Mouse (Mus musculus): ENCODE measurements around the gene Mdm4. TPM values are rescaled to one million over a fixed set of nuclear protein-coding genes. Genes with fewer than 3 reads are reported as not detected.

The Mdm4 gene
- total RNA-seq, 1 experiment, result 136 TPM

DNA sequence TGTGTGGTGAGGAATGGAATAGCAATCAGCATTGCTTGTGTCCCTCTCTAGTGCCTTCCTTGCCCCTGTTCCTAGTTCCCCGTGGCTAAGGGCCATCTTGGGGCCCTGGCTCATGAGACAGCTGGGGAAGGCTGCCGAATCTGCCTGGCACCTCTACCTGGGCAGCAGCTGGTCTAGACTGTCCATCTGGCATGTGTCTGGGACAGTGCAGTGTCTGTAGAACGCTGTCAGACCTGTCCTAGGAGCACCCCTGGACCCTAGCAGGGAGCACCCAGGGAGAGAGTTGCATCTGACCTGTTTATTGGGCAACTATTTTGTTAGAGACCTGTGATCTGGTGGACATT lies 101.5 kb downstream of the Mdm4 start:
- in situ Hi-C loops (cut with MboI; ENCODE audit: low sequenced_read_pairs in 2 of 2, unreplicated experiment in 2 of 2), result no loop called here
- TF ChIP-seq MAFK (IDR thresholded peaks at IDR 0.05; ENCODE audit: insufficient read depth, low read depth, low read length), result no peak
- no peak for TF ChIP-seq HCFC1 (IDR thresholded peaks at IDR 0.05; ENCODE audit: borderline replicate concordance, insufficient read depth, low read length)
- TF ChIP-seq ZC3H11A (IDR thresholded peaks at IDR 0.05; ENCODE audit: borderline replicate concordance, low read depth, low read length), result no peak
- no peak for TF ChIP-seq CHD2 (IDR thresholded peaks at IDR 0.05; ENCODE audit: low read depth, low read length)
- TF ChIP-seq ZNF384 (IDR thresholded peaks at IDR 0.05; ENCODE audit: low read depth, low read length), result no peak
- DNase-seq (ENCODE audit: low read depth, low spot score), result no peak
- Histone ChIP-seq H3K4me1 (ENCODE audit: control insufficient read depth in 2 of 2, insufficient read depth in 2 of 2, low read length in 2 of 2, poor library complexity in 1 of 2) (peaks cover 0 to 4% of the 10 kb centered on the region in 2 experiments; a peak in 1 of 4 replicates), H3K9ac (ENCODE audit: insufficient read depth, low read depth, low read length, poor library complexity, severe bottlenecking) (no peak overlapping the region), H3K27ac (ENCODE audit: insufficient read depth, low read depth, low read length, poor library complexity, severe bottlenecking) (no peak overlapping the region), H3K36me3 (ENCODE audit: control insufficient read depth, insufficient read depth, low read length, poor library complexity, severe bottlenecking) (no peaks in the 10 kb centered on the region), H3K9me3 (ENCODE audit: control insufficient read depth, insufficient read depth, low read depth, low read length) (no peaks in the 10 kb centered on the region), H3K4me3 (ENCODE audit: insufficient read depth in 1 of 2, low read depth in 1 of 2, low read length in 2 of 2, poor library complexity in 1 of 2, severe bottlenecking in 1 of 2) (no peak overlapping the region)

DNA sequence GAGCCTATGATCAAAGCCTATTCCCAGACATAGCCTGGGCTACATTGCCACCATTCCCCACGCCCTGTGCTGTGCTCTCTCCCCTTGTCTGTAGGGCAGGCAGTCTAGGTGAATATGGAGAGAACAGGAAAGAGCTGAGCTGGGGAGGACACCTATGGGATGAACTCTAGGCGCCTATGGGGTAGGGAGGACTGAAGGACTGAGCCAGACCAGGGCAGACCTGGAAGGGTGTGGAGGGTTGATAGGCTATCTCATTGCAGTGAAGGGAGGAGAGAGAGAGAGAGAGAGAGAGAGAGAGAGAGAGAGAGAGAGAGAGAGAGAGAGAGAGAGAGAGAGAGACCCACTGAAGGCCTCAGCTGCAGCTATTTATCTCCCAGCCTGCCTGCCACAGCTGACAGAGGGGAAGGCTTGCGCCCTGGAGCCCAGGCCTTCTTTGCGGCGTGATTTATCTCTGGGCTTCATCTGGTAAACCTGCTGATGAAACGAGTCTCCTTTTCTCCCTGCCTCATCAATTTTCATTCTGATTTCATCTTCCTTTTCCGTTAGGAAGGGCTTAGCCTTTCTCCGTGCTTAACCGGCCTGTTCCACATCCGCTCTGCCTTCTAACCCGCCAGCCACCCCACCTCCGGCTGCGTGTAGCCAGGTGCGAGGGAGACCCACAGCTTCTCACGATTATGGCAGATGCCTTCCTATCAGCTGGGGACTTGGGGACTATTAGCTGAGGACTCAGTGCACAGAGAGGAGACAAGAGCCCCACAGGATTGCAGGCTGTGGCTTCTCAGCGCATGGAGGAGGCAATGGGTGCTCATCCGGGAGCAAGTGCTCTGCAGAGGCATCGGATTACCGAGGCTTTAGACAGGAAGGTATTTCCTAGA lies 102.1 kb downstream of the Mdm4 start:
- Histone ChIP-seq H3K36me3 (ENCODE audit: control insufficient read depth, insufficient read depth, low read length, poor library complexity, severe bottlenecking) (no peaks in the 10 kb centered on the region), H3K4me1 (ENCODE audit: control insufficient read depth in 2 of 2, insufficient read depth in 2 of 2, low read length in 2 of 2, poor library complexity in 1 of 2) (peaks cover 0 to 4% of the 10 kb centered on the region in 2 experiments; a peak in 1 of 4 replicates), H3K9me3 (ENCODE audit: control insufficient read depth, insufficient read depth, low read depth, low read length) (no peaks in the 10 kb centered on the region), H3K9ac (ENCODE audit: insufficient read depth, low read depth, low read length, poor library complexity, severe bottlenecking) (peak overlapping the region; percentile 16; the same call in 1 of the 2 replicates), H3K27ac (ENCODE audit: insufficient read depth, low read depth, low read length, poor library complexity, severe bottlenecking) (no peak overlapping the region), H3K4me3 (ENCODE audit: insufficient read depth in 1 of 2, low read depth in 1 of 2, low read length in 2 of 2, poor library complexity in 1 of 2, severe bottlenecking in 1 of 2) (peak overlapping the region; percentile 16 to 22; a peak in 2 of 4 replicates)
- in situ Hi-C loops (cut with MboI; ENCODE audit: low sequenced_read_pairs in 2 of 2, unreplicated experiment in 2 of 2), result no loop called here
- no peak for TF ChIP-seq CHD2 (IDR thresholded peaks at IDR 0.05; ENCODE audit: low read depth, low read length)
- no peak for TF ChIP-seq HCFC1 (IDR thresholded peaks at IDR 0.05; ENCODE audit: borderline replicate concordance, insufficient read depth, low read length)
- TF ChIP-seq ZNF384 (IDR thresholded peaks at IDR 0.05; ENCODE audit: low read depth, low read length), result no peak
- no peak for TF ChIP-seq MAFK (IDR thresholded peaks at IDR 0.05; ENCODE audit: insufficient read depth, low read depth, low read length)
- no peak for TF ChIP-seq ZC3H11A (IDR thresholded peaks at IDR 0.05; ENCODE audit: borderline replicate concordance, low read depth, low read length)
- no peak for DNase-seq (ENCODE audit: low read depth, low spot score)

DNA sequence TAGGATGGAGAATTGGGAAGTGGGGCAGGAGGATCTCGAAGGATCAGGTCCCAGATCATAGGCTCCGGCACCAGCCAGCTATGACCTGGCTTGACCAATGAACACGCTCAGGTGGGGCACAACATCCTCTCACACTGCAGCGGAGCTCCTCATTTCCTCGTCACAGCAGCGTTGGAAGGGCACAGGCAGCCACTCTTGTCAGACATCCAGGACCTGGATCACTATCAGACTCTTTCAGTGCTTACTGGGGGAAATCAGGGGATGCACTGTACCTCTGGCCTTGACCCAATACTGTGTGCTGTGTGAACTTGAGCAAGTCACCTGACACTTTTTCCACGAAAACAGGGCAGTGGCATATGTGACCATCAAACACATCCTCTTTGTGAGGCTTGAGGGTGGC lies 105.1 kb downstream of the Mdm4 start:
- Histone ChIP-seq H3K4me3 (ENCODE audit: insufficient read depth in 1 of 2, low read depth in 1 of 2, low read length in 2 of 2, poor library complexity in 1 of 2, severe bottlenecking in 1 of 2) (no peak overlapping the region), H3K27ac (ENCODE audit: insufficient read depth, low read depth, low read length, poor library complexity, severe bottlenecking) (no peak overlapping the region), H3K9me3 (ENCODE audit: control insufficient read depth, insufficient read depth, low read depth, low read length) (no peaks in the 10 kb centered on the region), H3K9ac (ENCODE audit: insufficient read depth, low read depth, low read length, poor library complexity, severe bottlenecking) (no peak overlapping the region), H3K4me1 (ENCODE audit: control insufficient read depth in 2 of 2, insufficient read depth in 2 of 2, low read length in 2 of 2, poor library complexity in 1 of 2) (peaks cover 0 to 15% of the 10 kb centered on the region in 2 experiments; a peak in 2 of 4 replicates), H3K36me3 (ENCODE audit: control insufficient read depth, insufficient read depth, low read length, poor library complexity, severe bottlenecking) (no peaks in the 10 kb centered on the region)
- DNase-seq (ENCODE audit: low read depth, low spot score), result no peak
- TF ChIP-seq CHD2 (IDR thresholded peaks at IDR 0.05; ENCODE audit: low read depth, low read length) (no peak), HCFC1 (IDR thresholded peaks at IDR 0.05; ENCODE audit: borderline replicate concordance, insufficient read depth, low read length) (no peak), ZNF384 (IDR thresholded peaks at IDR 0.05; ENCODE audit: low read depth, low read length) (no peak), ZC3H11A (IDR thresholded peaks at IDR 0.05; ENCODE audit: borderline replicate concordance, low read depth, low read length) (no peak), MAFK (IDR thresholded peaks at IDR 0.05; ENCODE audit: insufficient read depth, low read depth, low read length) (no peak)
- in situ Hi-C loops (cut with MboI; ENCODE audit: low sequenced_read_pairs in 2 of 2, unreplicated experiment in 2 of 2), result no loop called here

DNA sequence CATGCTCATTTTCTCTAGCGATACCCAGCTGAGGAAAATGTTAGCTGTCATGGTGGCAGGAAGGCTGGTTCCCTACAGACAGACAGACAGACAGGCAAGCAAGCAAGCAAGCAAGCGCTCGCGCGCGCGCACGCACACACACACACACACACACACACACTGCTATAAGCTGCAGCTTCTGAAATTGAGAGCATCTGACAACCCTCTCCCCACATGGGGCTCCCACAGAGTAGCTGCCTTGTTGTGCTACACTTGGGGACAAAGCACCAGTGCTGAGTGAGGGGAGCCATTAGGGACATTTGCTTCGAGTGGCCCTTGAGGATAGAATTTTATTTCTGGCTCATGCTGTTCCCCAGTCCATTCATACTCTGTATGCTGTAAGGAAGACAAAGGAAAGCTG lies 108.1 kb downstream of the Mdm4 start:
- Histone ChIP-seq H3K9me3 (ENCODE audit: control insufficient read depth, insufficient read depth, low read depth, low read length) (no peaks in the 10 kb centered on the region), H3K4me3 (ENCODE audit: insufficient read depth in 1 of 2, low read depth in 1 of 2, low read length in 2 of 2, poor library complexity in 1 of 2, severe bottlenecking in 1 of 2) (no peak overlapping the region), H3K36me3 (ENCODE audit: control insufficient read depth, insufficient read depth, low read length, poor library complexity, severe bottlenecking) (no peaks in the 10 kb centered on the region), H3K4me1 (ENCODE audit: control insufficient read depth in 2 of 2, insufficient read depth in 2 of 2, low read length in 2 of 2, poor library complexity in 1 of 2) (peaks cover 6 to 28% of the 10 kb centered on the region in 2 experiments; a peak in 2 of 4 replicates), H3K27ac (ENCODE audit: insufficient read depth, low read depth, low read length, poor library complexity, severe bottlenecking) (no peak overlapping the region), H3K9ac (ENCODE audit: insufficient read depth, low read depth, low read length, poor library complexity, severe bottlenecking) (no peak overlapping the region)
- in situ Hi-C loops (cut with MboI; ENCODE audit: low sequenced_read_pairs in 2 of 2, unreplicated experiment in 2 of 2), result no loop called here
- TF ChIP-seq HCFC1 (IDR thresholded peaks at IDR 0.05; ENCODE audit: borderline replicate concordance, insufficient read depth, low read length) (no peak), ZNF384 (IDR thresholded peaks at IDR 0.05; ENCODE audit: low read depth, low read length) (no peak), MAFK (IDR thresholded peaks at IDR 0.05; ENCODE audit: insufficient read depth, low read depth, low read length) (no peak), CHD2 (IDR thresholded peaks at IDR 0.05; ENCODE audit: low read depth, low read length) (no peak), ZC3H11A (IDR thresholded peaks at IDR 0.05; ENCODE audit: borderline replicate concordance, low read depth, low read length) (no peak)
- no peak for DNase-seq (ENCODE audit: low read depth, low spot score)

Data from ES-E14 (cell line).